Mouse (Mus musculus): Measurements from ENCODE around the gene Msantd2.

Gene Msantd2

DNA sequence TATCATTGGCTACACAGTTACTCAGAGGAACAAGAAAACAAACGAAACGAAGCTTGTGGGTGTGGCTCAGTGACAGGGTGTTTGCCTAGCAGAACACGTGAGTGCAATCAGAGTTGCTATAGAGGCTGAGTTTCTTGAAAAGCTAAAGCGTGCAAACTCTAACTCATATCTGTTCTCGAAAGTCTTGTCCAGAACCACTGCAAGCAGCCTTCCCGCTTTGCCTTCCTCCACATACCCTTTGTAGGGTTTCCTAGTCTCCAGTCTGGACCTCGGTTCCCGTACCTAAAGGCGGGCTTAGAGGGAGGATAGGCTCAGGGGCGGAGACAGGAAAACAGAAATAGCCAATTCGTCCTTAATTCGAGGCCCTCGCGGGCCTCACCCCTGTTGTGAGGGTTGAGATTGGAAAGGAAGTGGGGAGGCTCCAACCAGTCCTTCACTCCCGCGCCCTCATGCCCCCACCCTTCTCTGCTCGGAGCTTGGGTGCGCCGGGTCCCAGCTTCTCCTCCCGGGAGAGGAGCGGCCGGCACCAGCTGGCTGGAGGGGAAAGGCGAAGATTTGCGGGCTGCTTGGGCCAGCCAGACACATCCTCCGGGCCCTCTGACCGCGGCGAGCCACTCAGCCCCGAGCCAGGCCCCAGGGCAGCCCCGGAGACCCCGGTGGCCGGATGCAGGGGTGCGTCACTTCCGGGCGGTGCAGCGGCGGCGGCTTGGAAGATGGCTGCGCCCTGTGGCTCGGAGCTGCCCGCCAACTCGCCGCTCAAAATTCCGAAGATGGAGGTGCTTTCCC lies at the start of gene Msantd2:
TSS of gene Msantd2 (plus strand) at position 709 of the 786 bp plus-strand sequence.
- peak; percentile 62 for DNase-seq (ENCODE audit: low spot score)

- no peak for DNase-seq (ENCODE audit: low spot score)
Measured at GRCm38 (mm10) chr9:37452401-37452800, 36.7 kb upstream of the Msantd2 start.

DNA sequence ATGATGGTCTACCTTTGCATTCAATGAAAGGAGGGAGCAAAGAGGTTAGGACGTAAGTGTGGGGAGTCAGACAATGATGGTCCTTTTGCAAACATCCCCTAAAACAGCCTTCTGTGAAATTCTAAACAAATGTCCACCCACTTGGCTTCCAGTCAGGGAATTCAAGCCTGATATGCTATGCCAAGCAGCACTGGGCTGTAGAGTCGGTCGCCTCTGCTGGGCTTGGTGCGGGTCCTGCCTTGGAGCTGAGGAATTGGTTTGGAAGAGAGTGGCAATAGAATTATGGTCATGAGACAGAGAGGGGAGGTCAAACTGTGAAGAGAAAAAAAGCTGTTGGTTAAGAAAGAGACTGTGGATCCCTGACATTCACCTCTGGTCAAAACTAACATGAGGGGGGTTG lies 35.8 kb upstream of the Msantd2 start:
- DNase-seq (ENCODE audit: low spot score) = no peak

DNA sequence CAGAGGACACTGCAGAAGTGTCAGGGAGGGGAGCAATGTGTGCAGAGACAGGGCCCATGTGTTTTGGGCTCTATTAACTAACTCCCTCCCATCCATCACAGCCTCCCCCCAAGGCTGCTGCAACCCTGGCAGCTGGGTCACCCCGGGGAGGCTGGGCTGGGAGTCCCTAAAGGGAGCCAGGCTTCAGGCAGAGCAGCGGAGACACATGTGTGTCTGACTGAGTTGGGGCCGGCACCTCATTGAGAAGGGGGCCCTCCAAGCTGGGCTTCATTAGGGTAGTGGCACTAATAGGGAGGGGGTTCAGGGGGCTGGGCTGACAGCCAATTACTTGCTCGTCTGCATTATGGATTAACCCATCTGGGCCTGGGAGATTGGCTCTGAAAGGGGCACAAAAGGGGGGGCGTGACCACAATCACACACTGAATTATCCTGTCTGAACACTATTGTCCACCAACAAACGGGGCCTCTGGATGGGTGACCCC lies 35.1 kb upstream of the Msantd2 start:
- DNase-seq (ENCODE audit: low spot score) = no peak

DNA sequence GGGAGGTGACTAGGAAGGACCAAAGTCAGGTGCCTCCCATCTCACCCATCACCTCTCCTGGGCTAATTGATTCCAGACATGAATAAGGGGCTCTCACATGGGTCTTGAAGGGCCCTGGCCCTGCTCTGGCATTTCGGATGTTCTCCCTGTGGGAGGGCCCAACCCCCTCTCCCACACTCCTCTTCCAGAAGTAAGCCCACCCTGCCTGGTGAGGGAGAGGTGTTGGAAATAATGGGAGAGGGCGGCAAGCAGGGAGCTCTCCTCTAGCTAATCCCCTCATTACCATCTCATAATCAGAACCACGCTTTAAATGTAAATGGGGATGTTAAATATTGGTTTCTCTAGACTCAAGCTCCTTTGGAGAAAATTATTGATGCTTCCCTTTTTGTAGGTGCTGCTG lies 34.1 kb upstream of the Msantd2 start:
- no peak for DNase-seq (ENCODE audit: low spot score)

GRCm38 (mm10) chr9:37455868-37456267 lies 33.3 kb upstream of the Msantd2 start:
- no peak for DNase-seq (ENCODE audit: low spot score)

- no peak for DNase-seq (ENCODE audit: low spot score)
Measured at GRCm38 (mm10) chr9:37456481-37456910, 32.6 kb upstream of the Msantd2 start.

DNA sequence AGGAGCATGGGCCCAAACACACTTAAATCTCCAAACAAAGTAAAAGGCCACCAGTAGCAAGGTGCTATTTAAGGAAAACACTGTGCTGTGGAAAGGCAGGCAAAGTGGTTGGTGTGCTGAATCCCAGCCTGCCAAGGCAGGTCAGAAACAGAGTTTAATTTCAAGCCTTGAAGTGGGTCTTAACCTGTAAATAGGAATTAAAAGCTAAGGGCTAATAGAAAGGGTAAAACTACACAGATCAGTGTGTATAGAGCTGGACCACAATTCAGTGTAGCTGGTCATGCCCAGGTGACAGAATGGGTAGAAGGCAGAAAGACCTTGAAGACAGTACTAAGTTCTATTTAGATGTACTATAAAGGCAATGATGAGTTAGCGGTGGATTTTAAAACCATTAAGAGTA lies 32.0 kb upstream of the Msantd2 start:
- DNase-seq (ENCODE audit: low spot score) = no peak

GRCm38 (mm10) chr9:37459665-37460042 lies 29.5 kb upstream of the Msantd2 start:
- no peak for DNase-seq (ENCODE audit: low spot score)

GRCm38 (mm10) chr9:37460043-37460960 lies 28.8 kb upstream of the Msantd2 start:
- DNase-seq (ENCODE audit: low spot score) = no peak

- no peak for DNase-seq (ENCODE audit: low spot score)
Measured at GRCm38 (mm10) chr9:37460961-37461340, 28.2 kb upstream of the Msantd2 start.

- DNase-seq (ENCODE audit: low spot score) = no peak
Measured at GRCm38 (mm10) chr9:37461571-37461970, 27.5 kb upstream of the Msantd2 start.

GRCm38 (mm10) chr9:37462764-37463163 lies 26.4 kb upstream of the Msantd2 start:
- peak; percentile 24 for DNase-seq (ENCODE audit: low spot score)

DNA sequence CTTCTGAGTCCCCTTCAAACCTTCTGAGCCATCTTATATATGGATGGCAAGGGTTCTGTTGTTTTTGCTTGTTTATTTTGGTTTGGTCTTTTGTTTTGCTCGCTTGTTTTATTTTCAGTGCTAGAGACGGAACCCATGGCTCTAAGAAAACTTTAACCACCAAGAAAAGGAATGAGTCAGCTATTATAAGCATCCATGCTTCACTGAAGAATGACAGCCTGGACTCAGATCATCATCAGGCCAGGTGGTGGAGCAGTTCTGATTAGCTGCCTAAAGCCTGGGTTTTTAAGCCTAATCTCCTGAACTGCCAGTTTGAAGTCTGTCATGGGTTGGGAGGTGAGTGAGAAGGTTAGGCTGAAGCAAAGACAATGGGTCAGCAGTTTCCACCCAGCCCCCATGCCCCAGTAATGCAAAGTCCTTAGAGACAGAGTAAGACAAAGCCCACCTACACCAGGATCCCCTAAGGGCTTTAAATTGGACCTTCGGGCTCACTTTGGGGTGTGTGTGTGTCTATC lies 15.5 kb upstream of the Msantd2 start:
- no peak for DNase-seq (ENCODE audit: low spot score)

- DNase-seq (ENCODE audit: low spot score) = no peak
Measured at GRCm38 (mm10) chr9:37474923-37475322, 14.2 kb upstream of the Msantd2 start.

- DNase-seq (ENCODE audit: low spot score) = no peak
Measured at GRCm38 (mm10) chr9:37485146-37485545, 4.0 kb upstream of the Msantd2 start.

DNA sequence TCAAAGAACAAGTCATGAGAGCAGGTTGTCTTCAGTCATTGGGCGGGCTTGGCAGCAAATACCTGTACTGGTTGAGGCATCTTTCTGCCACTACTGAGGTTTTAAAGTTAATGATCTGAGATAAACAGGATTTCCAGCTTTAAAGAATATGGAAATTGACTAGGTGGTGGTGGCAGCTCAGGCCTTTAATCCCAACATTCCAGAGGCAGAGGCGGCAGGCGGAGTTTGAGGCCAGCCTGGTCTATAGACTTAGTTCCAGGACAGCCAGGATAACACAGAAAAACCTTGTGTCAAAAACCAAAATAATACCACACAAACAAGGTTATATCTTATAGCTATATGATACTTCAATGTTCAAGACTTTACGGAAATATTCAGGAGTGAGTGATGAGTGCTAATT lies 1.1 kb upstream of the Msantd2 start:
- no peak for DNase-seq (ENCODE audit: low spot score)

DNA sequence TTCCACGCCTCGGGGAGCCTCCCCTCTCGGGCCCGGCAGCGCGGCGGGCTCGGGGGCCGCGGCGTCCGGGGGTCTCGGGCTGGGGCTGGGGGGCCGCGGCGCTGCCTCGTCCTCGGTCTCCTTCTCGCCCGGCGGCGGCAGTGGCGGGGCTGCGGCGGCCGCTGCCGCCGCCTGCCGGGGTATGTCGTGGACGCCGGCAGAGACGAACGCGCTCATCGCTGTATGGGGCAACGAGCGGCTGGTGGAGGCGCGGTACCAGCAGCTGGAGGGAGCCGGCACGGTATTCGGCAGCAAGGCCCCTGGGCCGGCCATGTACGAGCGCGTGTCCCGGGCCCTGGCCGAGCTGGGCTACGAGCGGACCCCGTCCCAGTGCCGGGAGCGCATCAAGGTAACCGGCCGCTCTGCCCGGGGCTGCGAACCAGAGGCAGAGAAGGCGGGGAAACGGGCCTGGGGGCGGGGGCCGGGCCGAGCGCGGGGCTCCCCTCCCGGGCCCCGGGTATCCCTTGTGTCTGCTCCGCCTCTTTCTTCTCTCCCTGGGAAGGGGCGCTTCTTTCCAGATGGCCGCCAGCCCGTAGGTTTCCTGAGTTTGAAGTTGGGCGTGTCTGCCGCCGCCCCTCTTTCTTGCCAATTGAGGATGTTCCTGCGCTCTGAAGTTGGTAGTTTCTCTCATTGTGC lies 464 bp downstream of the Msantd2 start:
- peak; percentile 13 for DNase-seq (ENCODE audit: low spot score)

- DNase-seq (ENCODE audit: low spot score) = no peak
Measured at GRCm38 (mm10) chr9:37495761-37496160, 6.6 kb downstream of the Msantd2 start.

- DNase-seq (ENCODE audit: low spot score) = no peak
Measured at GRCm38 (mm10) chr9:37496325-37496724, 7.2 kb downstream of the Msantd2 start.

- no peak for DNase-seq (ENCODE audit: low spot score)
Measured at GRCm38 (mm10) chr9:37500201-37500600, 11.1 kb downstream of the Msantd2 start.

GRCm38 (mm10) chr9:37501170-37501569 lies 12.1 kb downstream of the Msantd2 start:
- no peak for DNase-seq (ENCODE audit: low spot score)

Measured in c-Kit-positive CD71-positive TER-119-positive erythroid progenitor cells, embryonic 14.5 days (primary cell).